ENCODE assay signal across 8 mouse cellular contexts in the genomic region with DNA sequence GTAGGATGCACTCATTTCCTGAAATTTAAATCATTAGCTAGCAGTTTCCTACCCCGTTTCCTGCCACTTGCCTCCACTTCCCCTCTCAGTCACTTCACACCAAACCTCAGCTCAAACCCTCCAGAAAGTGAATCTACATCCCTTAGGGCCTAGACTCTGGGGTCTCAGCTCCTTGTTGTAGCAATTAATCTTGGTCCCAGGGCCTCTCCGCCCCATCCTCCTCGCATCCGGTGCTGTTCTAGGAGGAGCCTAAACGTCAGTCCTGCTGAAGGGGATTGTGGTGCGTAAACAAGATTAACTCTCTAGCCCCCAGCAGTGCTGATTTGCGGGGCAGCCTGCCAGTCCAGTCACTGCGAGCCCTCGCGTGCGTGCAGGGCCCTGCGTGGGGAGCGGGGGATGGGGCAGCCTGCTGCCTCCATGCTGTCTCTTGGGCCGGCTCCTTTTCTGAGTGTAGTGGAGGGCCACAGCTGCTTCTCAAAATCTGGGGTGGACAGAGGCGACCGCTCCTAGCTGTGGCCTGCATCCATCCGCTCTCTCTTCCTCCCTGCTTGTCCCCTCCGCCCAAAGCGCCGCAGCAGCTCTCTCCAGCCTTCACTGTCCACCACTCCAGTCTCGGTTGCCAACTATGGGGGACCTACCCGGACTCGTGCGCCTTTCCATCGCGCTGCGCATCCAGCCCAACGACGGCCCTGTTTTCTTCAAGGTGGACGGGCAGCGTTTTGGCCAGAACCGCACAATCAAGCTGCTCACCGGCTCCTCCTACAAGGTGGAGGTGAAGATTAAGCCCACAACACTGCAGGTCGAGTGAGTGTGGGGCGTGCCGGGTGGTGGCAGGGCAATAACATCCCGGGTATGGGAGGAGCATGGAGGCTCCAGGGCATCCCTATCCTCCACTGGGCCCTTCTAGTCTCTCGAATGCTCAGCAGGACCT. TPM values are rescaled to one million over a fixed set of nuclear protein-coding genes. Genes with fewer than 3 reads are reported as not detected.
A peak's percentile ranks its signal among the peaks of the same experiment; 100 is the strongest.
DNase-seq lines count a peak whose midpoint lies in the region; ATAC-seq and TF ChIP-seq lines count a peak whose summit lies in the region.

Gene Cnrip1 (plus strand): TSS at position 42 of the 931 bp plus-strand sequence.
Gene Plek (minus strand): TSS at position 837 of the 931 bp plus-strand sequence.

- DNase-seq in ES-E14 (ENCODE audit: low read depth, low spot score) = no peak
- peak; percentile 89 for DNase-seq in cerebellum, adult 9-10 months
- DNase-seq in frontal cortex, postnatal 10 days (ENCODE audit: low spot score in 2 of 2) = peak; percentile 86
- peak; percentile 65 for DNase-seq in hindbrain, embryonic 10.5 days (ENCODE audit: low spot score)
- DNase-seq in layer of hippocampus, adult 9-10 months (ENCODE audit: low spot score) = peak; percentile 63
- DNase-seq in lung, adult 2 months = peak; percentile 30
- DNase-seq in telencephalon, adult 2 months (ENCODE audit: low read depth, low spot score) = peak; percentile 84

- H3K4me3 ChIP-seq in ES-E14 (ENCODE audit: insufficient read depth in 1 of 2, low read depth in 1 of 2, low read length in 2 of 2, poor library complexity in 1 of 2, severe bottlenecking in 1 of 2) = peak within 1 kb of the TSS; percentile 56 to 57
- H3K4me3 ChIP-seq in hindbrain, embryonic 10.5 days = peak within 1 kb of the TSS; percentile 67
- H3K4me3 ChIP-seq in lung, adult 2 months (replicated peaks; ENCODE audit: extremely low read depth, low read depth, low read length) = peak within 1 kb of the TSS; percentile 75
- peak within 1 kb of the TSS; percentile 70 for H3K4me3 ChIP-seq in neural tube, embryonic 14.5 days (ENCODE audit: low read depth, low read length)

- H3K27ac ChIP-seq in ES-E14 (ENCODE audit: insufficient read depth, low read depth, low read length, poor library complexity, severe bottlenecking) = no peak within 1 kb of the TSS; the same call in 1 of the 2 replicates
- H3K27ac ChIP-seq in hindbrain, embryonic 10.5 days = peak within 1 kb of the TSS; percentile 90
- H3K27ac ChIP-seq in neural tube, embryonic 14.5 days (ENCODE audit: low read depth, low read length) = peak within 1 kb of the TSS; percentile 91

- TF ChIP-seq CTCF in lung, adult 2 months (IDR thresholded peaks at IDR 0.05; ENCODE audit: insufficient read depth, low read length) = no peak

- peaks cover 0 to 2% of the 10 kb centered on the region in 2 experiments; a peak in 1 of 4 replicates for H3K4me1 ChIP-seq in ES-E14 (ENCODE audit: control insufficient read depth in 2 of 2, insufficient read depth in 2 of 2, low read length in 2 of 2, poor library complexity in 1 of 2)
- peaks cover 23% of the 10 kb centered on the region for H3K4me1 ChIP-seq in hindbrain, embryonic 10.5 days (replicated peaks)
- peaks cover 2% of the 10 kb centered on the region; the same call in 1 of the 2 replicates for H3K4me1 ChIP-seq in lung, adult 2 months (ENCODE audit: control insufficient read depth, insufficient read depth, low read length)
- H3K4me1 ChIP-seq in neural tube, embryonic 14.5 days (ENCODE audit: control insufficient read depth, insufficient read depth, low read length) = peaks cover 17% of the 10 kb centered on the region; the same call in 1 of the 2 replicates

- H3K4me2 ChIP-seq in neural tube, embryonic 14.5 days (ENCODE audit: low read depth, low read length) = peak within 1 kb of the TSS; percentile 76

- no peaks in the 10 kb centered on the region for H3K9me3 ChIP-seq in ES-E14 (ENCODE audit: control insufficient read depth, insufficient read depth, low read depth, low read length)
- H3K9me3 ChIP-seq in hindbrain, embryonic 10.5 days = no peaks in the 10 kb centered on the region
- H3K9me3 ChIP-seq in neural tube, embryonic 14.5 days (ENCODE audit: control insufficient read depth, low read length) = no peaks in the 10 kb centered on the region

- in situ Hi-C loops in ES-E14 (cut with MboI; ENCODE audit: low sequenced_read_pairs in 2 of 2, unreplicated experiment in 2 of 2) = no loop called here

- WGBS in hindbrain, embryonic 10.5 days = 1% methylated on average over 38 of the region's 38 CpGs
- WGBS in lung, adult 2 months = 2% methylated on average over 38 of the region's 38 CpGs
- WGBS in neural tube, embryonic 14.5 days = under 1% methylated on average over 38 of the region's 38 CpGs

- ATAC-seq in neural tube, embryonic 14.5 days (ENCODE audit: low read depth) = peak; percentile 98

- no peak for TF ChIP-seq POLR2A in lung, adult 2 months (IDR thresholded peaks at IDR 0.05; ENCODE audit: borderline replicate concordance, extremely low read depth, low read depth, low read length)

- H3K36me3 ChIP-seq in ES-E14 (ENCODE audit: control insufficient read depth, insufficient read depth, low read length, poor library complexity, severe bottlenecking) = no peaks in the 10 kb centered on the region
- no peaks in the 10 kb centered on the region for H3K36me3 ChIP-seq in hindbrain, embryonic 10.5 days
- H3K36me3 ChIP-seq in neural tube, embryonic 14.5 days (ENCODE audit: control insufficient read depth, insufficient read depth, low read length) = no peaks in the 10 kb centered on the region; the same call in 1 of the 2 replicates

- peak within 1 kb of the TSS; percentile 58 for H3K9ac ChIP-seq in ES-E14 (ENCODE audit: insufficient read depth, low read depth, low read length, poor library complexity, severe bottlenecking)
- peak within 1 kb of the TSS; percentile 90 for H3K9ac ChIP-seq in neural tube, embryonic 14.5 days (replicated peaks; ENCODE audit: low read depth, low read length)

- no peaks in the 10 kb centered on the region for H3K27me3 ChIP-seq in hindbrain, embryonic 10.5 days (ENCODE audit: insufficient read depth, poor library complexity, severe bottlenecking)
- H3K27me3 ChIP-seq in neural tube, embryonic 14.5 days (ENCODE audit: control insufficient read depth, insufficient read depth, low read length) = no peaks in the 10 kb centered on the region

TF ChIP-seq in ES-E14, 5 proteins besides CTCF, POLR2A, EP300 and RAD21:
- TF ChIP-seq CHD2 (IDR thresholded peaks at IDR 0.05; ENCODE audit: low read depth, low read length) (no peak), HCFC1 (IDR thresholded peaks at IDR 0.05; ENCODE audit: borderline replicate concordance, insufficient read depth, low read length) (no peak), ZNF384 (IDR thresholded peaks at IDR 0.05; ENCODE audit: low read depth, low read length) (no peak), ZC3H11A (IDR thresholded peaks at IDR 0.05; ENCODE audit: borderline replicate concordance, low read depth, low read length) (no peak), MAFK (IDR thresholded peaks at IDR 0.05; ENCODE audit: insufficient read depth, low read depth, low read length) (no peak)

RNA-seq across cellular contexts. Expression of gene Cnrip1, which starts in this region (rescaled TPM):
- total RNA-seq in ES-E14 (2012; rRNA removed) = 0.48 and 0.49 TPM in 2 replicates
- 17.5 and 22.5 TPM in 2 replicates for polyA plus RNA-seq in hindbrain, embryonic 10.5 days (2016; fragmentation: Nextera tagmentation; extraction: Ambion mirVana)
- 15.6 and 16.7 TPM in 2 replicates for polyA plus RNA-seq in lung, adult 2 months (2012; rRNA removed)
- polyA plus RNA-seq in neural tube, embryonic 14.5 days (2014; fragmentation: Nextera tagmentation; extraction: Ambion mirVana) = 132 and 166 TPM in 2 replicates

RNA-seq across cellular contexts. Expression of gene Plek, which starts in this region (rescaled TPM):
- 0.05 and 0.54 TPM in 2 replicates for total RNA-seq in ES-E14 (2012; rRNA removed)
- polyA plus RNA-seq in hindbrain, embryonic 10.5 days (2016; fragmentation: Nextera tagmentation; extraction: Ambion mirVana) = 4.7 and 4.9 TPM in 2 replicates
- 3.4 and 7.0 TPM in 2 replicates for polyA plus RNA-seq in lung, adult 2 months (2012; rRNA removed)
- 4.1 and 5.2 TPM in 2 replicates for polyA plus RNA-seq in neural tube, embryonic 14.5 days (2014; fragmentation: Nextera tagmentation; extraction: Ambion mirVana)
